Mouse (Mus musculus) heart, adult 2 months (tissue): Measurements from ENCODE around the gene Pdss2.

ENCODE experiments used
- CTCF ChIP-seq: fragments of 200-600 bp; IDR thresholded peaks from 2 replicates; pipeline ENCODE4 v1.8.1; 2022; ENCODE audit warnings: antibody characterized with exemption, mild to moderate bottlenecking, moderate library complexity
- POLR2A ChIP-seq: fragments of 200-500 bp; IDR thresholded peaks from 2 replicates; pipeline ENCODE4 v1.6.1; 2011; ENCODE audit warnings: mild to moderate bottlenecking, low read depth, low read length, control low read depth; ENCODE audit not compliant: insufficient read depth

- TF ChIP-seq CTCF: no peak
- no peak for TF ChIP-seq POLR2A
Measured at GRCm38 (mm10) chr10:43373035-43373434, 151.7 kb downstream of the Pdss2 start.
